Mouse (Mus musculus) mature B cell (primary cell): ENCODE results near the gene Slc2a9.

ENCODE experiments used
- in situ Hi-C: fragments of 300-500 bp; cut with MboI; formaldehyde crosslinking; loops from 2 replicates; pipeline ENCODE4 v1.14.3; 2019

Slc2a9 gene

DNA sequence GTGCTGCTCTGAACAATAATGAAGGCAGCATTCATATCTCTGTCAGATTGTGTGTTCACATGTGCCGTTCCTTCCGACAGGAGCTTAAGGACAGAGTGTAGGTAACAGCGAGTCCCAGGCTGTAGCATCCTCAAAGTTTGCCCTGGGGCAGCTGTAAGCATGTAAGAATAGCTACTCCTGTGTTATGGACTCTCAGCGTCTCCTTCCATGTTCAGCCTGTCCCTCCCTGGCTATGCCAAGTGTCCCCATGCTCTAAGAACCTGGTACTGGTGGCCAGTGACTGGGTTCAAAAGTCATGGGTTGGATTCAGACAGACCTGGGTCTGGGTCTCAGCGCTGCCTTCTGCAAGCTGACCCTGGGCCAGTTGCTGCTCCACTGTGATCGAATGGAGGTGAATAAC, 32.1 kb downstream of the Slc2a9 start:
- in situ Hi-C loops, result no loop called here

DNA sequence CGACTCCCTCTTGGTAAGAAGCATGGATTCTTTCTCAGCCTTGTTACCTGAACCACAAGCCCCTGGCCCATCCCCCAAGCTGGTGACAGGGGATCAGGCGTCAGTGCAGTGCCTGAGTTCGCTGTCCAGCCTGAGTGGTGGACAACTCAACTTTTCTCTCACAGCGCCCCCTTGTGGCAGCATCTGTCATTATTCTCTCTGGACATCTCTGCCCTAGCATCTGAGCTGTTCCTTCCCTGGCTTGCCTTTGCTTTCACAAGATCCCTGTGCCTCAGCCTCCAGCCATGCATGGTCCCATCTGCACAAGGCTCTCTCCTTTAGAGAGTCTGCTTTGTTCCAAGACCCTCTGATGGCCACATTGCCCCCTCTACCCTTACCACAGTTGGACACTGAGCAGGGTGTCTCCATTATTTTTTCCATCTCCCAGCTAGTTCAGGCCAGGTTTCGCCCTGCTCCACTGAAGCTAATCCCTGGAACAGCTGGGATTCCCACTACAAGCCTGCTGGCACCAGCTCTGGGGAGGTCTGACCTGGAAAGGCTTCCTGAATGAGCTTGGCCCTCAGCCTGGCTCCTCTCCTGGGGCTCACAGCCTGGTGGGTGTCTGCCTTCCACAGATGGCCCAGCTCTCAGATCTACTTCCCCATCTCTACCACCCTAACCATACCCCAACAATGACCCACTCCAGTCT, 32.9 kb downstream of the Slc2a9 start:
- in situ Hi-C loops, result no loop called here

DNA sequence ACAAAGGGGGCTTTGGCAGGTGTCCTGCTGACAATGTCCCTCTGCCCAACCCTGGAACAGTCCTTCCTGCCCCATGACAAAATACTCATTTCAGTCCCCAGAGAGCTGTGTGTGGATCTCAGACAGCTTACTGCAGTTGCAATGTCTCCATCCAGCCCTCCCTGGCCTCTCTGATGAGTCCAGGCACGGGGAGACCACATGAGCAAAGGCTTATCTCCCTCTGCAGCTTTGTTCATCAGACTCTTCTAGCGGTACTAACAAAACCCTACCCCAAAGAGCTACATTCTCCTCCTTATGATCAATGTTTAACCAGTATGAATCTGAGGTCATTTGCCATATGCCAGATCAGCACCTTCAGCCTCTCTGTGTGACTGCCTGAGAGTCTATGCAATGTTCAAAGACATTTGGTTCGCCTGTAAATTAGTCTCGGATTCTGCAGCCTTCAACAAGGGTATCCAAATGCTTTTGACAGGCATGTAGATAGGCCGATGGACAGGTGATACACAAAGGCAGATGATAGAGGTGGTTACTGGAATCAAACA, 36.3 kb downstream of the Slc2a9 start:
- in situ Hi-C loops, result no loop called here

DNA sequence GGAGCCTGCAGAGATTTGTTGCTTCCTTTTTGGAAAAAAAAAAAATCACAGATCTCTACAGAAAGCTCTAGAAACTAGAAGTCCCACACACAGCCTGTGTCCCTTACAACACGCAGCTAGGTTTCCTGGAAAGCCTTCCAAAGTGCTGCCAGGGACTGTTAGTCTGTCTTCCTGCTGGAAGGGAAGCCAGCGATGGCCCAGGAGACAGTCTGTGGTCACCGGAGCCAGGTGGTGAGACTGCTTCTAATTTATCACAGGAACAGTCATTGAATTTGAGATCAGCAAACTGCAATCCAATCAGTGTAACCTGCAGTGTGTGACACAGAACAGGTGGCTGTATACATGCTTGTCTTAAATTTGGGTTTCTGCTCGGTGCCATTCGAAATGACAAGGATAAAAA, 41.7 kb downstream of the Slc2a9 start:
- in situ Hi-C loops, result no loop called here

DNA sequence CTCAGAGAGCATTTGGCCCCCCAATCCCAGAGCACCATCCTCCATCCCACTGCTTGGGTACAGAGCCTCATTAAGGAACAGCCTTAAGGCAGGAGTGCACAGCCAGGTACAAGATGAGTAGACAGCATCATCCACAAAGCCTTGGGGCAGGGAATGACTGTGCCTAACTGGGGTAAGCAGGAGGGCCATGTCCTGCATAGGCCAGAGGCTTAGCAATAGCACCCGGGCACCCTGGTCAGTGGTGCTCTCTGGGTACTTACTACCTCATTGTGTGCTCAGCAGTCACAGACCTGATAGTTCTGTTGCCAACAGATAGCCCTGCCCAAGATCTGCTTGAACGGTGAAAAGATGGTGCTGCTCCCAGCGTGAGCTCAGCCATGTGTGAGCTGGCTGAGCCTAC, 52.0 kb downstream of the Slc2a9 start:
- in situ Hi-C loops, result no loop called here

DNA sequence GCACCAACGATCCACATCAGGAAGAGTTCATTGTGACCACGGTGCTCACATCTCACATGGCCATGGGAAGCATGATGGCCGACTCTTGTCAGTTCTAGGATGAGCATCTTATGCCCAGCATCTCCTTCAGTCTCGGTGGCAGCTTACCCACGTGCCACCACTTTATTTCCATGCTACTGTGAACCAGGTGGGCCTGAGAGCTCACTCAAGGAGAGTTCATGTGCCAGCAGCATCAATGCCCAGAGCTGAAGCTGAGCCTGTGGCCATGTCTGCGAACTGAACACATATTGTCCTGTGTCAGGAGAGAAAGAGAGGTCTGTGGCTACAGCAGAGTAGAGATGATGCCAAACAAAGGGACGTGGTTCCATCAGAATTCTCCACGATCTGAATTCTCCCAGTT, 53.3 kb downstream of the Slc2a9 start:
- in situ Hi-C loops, result no loop called here

DNA sequence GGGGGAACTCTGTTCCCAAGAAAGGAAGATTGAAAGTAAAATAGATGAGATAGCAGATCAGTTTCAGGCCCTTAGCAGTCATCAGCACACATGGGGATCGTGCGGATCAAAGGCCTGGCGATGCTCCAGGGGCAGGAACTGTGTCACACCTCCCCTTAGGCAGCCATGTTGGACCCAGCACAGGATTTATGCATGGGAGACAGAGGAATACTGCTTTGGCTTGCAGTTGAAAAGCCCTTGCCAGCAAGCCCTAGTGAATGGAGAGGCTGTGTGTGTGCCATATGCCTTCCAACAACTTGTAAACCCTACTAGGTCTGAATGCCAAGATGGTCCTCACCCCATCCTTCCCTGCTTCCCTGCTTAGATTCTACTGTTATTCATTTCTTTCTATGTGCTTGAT, 54.8 kb downstream of the Slc2a9 start:
- in situ Hi-C loops, result no loop called here

DNA sequence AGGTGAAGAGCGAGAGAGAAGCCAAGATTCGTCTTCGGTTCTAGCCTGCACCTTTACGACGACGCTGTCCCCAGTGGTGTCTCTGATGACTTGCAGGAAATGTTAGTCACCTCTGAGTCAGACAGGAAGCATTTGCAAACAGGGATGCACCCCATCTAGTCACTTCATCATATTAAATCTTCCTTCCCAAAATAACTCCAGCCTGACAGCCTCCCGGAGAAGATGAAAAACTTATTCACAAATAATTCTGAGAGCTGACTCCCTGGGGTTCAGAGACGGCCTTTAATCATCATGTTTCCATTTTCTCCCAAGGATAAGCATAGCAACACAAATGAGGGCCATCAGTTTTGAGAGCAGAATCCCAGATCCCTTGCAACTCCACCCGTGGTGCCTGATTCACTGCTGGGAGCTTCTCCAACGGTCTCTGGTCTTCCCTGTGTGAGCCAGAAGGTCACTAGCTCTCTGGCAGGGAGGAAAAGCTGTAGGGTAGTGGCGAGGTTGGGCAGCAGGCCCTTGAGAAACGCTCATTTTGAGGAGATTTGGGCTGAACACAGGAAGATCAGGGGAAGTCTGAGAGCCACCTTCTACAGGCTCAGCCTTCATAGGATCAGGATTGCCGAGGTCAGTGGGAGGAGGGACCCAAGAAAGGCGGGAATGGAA, 56.5 kb downstream of the Slc2a9 start:
- in situ Hi-C loops, result no loop called here

DNA sequence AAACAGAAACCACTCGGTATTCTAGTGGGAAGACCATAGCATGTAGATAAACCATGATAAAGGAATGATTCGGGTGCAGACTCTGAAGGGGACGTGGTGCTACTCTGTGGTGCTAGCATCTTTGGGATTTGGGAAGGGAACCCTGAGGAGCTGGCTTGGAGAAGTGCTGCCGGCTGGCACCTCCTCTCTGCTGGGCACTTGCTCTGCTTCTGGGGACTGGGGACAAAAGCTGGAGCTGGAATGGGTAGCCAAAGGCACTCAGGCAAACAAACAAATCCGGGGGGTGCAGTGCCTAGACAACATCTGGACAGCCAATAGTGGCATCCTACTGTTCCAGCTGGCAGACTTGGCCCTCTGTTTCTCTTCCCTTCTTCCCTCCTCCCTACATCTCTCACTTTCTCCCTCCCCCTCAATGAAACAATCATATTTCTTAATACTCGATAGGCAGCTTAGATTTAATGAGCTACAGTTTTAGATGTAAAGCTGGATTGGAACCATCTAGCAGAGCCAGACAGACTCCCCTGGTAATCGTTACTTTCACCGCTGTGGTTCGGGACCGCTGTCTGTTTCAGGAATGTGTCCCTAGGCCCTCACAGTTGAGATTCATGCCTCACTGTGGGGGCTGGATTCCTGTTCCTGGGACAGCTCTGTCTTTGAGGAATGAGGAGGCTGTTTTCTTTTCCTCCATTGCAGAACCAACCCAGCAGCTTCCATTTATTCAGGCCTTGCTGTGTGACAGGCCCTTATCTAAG, 61.7 kb downstream of the Slc2a9 start:
- in situ Hi-C loops, result no loop called here

DNA sequence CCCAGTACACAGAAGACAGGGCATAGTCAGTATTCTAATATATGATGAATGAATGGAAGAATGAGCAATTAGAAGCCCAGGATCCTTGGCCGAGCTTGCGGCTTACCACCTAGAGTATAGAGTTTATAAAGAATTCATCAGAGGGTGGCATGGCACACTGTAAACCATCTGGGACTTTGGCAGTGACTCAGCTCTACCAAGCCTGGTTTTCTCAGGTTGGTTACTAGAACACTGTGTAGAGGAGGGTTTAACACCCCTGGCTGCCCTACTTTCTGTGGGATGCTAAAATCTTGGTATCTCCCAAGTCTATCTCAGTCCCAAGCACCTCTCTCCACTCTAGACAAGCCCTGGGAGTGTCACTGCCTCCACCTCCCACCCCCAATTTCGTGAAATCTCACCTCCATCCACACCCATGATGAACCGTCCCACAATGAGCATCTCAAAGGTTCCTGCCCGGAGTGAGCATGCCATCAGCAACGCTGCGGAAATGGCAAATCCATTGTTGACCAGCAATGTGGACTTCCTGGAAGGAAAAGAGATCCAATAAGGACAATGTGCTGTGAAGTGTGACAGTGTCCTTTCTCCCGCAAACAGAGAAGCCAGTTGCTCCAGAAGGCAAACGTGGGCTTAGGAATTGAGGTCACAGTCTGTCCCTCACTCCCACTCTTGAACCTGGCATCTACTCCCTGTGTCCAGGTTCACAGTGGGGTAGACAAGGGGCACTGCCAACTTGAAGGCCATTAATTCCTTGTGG, 62.5 kb downstream of the Slc2a9 start:
- in situ Hi-C loops, result no loop called here

DNA sequence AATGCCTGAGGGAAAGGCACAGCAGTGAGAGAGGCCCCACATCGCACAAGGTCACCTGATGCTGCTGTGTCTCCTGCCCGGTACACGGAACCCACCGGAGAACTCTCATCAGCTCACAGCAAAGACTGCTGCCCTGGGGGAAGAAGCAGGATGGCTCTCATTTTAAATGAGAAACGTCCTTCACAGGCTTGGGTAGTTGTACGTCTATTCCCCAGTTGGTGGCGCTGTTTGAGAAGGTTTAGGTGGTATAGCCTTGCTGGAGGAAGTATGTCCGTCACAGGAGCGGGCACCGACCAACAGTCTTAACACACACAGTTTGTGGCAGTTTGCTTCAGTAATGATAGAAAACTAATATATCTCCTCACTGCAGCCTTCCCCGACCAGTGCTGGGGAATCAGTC, 66.3 kb downstream of the Slc2a9 start:
- in situ Hi-C loops, result no loop called here

DNA sequence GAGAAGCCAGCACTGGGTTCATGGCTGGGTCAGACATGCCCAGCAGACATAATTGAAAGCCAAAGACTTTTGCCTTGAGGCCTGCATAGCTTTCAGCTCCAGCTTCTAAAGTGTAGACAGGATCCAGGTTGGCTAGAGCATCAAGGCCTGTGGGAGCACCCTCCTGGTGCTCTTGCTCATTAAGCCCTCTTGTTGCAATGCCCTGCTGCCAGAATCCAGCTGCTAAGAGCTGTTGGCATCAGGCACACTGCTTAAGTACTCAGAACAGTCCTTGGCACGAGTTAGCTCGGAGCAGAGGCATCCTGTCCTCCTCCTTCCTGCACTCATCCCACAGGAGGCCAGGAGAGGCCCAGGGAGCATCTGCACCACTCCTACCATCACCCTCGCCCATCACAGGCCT, 68.1 kb downstream of the Slc2a9 start:
- in situ Hi-C loops, result no loop called here

DNA sequence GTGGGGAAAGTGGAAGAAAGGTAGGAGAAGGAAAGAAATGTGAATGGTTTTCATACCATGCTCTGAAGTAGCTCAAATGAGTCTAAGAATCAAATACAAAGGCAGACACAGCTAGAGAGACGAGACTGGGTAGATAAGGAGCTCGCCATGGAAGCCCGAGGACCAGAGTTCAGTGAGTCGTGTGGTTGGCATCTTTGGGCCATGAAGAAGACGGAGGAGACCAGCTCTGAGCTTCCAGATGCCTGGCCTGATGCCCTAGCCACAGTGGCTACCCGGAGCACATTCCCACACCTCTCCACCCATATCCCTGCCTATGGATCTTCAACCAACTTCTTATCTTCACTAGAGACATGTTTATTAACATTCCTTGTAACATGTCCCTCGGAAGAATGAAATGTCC, 71.7 kb downstream of the Slc2a9 start:
- in situ Hi-C loops, result no loop called here

DNA sequence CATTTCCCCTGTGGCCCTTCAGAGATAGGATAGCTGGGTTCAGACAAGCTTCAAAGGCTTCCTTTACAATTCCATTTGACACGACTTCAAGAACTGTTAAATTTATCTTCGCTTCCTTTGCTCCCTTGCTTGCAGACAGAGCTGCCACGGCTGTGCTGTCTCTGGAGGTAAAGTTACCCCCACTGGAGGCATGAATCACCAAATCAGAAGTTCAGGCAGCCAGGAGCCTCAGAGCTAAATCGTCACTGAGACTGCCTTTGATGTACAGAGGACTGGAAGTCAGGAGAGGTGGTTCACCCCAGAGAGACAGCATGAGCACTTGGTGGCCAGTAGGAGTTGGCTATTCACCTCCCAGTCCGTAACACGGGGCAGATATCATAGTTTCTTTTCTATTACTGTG, 73.8 kb downstream of the Slc2a9 start:
- in situ Hi-C loops, result no loop called here

DNA sequence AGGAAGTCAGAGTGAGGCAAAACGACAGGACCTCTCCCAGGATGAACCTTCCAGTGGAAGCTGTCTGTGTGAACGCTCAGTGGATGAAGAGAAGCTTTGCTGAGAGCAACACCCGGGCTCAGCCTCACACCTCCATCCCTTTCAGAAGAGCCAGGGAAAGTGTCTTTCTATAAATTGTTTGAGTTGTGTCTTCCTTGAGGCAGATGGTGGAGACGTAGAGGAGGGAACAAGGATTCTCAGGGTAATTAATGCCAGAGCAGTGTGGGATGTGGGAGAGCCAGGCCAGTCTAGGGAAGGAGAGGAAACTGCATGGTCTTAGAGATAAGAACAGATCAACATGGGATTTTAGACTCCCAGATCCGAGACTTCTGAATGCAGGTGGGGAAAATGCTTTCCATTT, 75.2 kb downstream of the Slc2a9 start:
- in situ Hi-C loops, result no loop called here

DNA sequence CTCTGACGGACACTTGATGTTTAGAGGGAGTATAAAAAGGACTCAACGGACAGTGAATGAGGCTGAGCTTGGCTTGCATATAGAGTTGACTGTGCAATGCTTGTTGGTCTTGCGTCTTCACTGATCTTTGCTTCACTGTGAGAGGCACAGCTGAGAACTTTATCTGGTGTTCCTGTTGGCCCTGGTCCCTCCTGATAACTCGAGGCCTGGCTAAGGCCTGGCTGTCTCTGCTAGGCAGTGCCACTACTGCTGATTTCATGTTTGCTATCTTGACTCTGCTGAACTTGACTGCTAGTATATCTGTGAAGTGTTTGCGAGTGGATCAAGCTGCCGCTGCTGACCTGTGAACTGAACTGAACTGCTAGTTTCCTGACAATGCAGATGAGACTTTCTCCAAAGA, 77.4 kb downstream of the Slc2a9 start:
- in situ Hi-C loops, result no loop called here

DNA sequence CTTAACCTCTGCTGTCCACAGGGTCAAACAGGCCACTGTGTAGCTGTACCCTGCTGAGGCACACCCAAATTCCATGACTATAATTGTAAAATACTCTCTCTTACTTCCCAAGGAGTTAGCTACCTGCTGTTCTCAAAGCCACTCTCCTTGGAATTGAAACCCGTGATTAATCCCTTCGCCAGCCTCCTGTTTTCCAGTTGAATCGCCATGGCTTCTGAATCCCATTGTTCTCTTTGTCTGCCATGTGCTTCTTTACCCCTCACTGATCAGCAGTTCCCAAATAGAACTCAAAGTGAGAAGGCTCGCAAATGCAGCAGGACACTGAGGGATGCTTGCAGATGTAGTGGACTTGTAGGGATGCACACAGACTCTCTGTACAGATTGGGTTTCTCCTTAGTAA, 80.5 kb downstream of the Slc2a9 start:
- in situ Hi-C loops, result no loop called here

DNA sequence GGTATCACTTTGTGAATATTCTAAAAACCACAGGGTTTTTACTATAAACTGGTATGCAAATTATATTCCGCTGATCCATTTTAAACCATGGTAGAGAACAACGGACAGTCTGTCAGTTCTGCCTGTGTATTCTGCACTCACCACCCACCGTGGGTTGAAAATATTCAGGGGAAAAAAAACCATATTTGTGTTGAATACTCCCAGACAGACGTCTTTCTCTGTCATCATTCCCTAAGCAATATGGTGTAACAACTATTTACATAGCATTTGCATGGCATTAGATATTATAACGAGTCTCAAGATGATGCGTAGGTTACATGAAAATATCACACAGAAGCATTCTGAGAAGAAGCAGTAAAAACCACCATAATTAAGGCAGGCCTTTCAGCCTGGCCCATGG, 84.1 kb downstream of the Slc2a9 start:
- in situ Hi-C loops, result no loop called here

DNA sequence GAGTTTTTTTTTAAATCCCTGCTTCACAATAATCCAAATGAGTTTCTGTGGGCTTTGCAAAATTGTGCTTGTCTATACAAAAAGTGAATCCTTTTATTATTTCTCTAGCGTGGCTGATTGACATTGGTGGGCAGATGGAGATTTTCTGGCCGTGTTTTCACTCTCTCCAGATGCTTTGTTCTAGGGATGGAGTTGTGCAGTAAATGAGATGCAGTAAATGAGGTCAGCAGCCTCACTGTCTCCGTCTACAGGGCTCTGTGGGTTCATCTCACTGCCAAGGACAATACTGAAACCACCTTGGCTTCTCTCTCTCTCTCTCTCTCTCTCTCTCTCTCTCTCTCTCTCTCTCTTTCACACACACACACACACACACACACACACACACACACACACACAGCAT, 99.3 kb downstream of the Slc2a9 start:
- in situ Hi-C loops, result no loop called here

DNA sequence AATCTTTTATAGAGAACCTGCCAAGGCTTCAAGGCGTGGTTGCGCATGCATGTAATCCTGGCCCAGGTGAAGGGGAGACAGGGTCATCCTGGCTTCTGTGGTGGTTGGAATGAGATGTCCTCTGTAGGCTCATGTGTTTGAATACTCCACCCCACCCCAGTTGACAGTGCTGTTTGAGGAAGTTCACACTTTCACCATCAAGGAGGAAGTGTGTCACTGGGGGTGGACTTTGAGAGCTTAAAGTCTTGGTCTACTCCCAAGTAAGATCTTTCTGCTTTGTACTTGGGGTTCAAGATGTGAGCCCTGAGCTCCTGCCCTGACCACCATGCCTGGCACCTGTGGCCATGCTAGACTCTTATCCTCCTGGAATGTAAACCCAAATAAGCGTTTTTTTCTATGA, 100.7 kb downstream of the Slc2a9 start:
- in situ Hi-C loops, result no loop called here

DNA sequence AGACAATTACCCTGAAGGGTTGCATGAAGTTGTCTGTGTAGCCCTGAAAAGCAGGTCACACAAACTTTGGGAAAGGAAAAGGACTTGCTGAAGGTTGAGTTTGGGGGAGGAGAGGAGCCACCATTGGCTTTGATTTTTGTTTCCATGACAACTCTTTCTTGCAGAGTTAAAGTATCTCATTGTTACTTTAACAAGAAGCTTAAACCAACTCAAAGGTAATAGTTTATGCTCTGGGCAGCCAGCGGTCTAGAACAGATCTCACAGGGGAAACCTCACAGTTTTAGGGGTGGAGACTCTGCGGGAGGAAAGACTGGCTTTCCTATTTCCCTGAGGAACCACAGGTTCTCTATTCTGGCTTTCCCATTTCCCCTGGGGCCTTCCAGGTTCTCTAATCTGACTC, 114.1 kb downstream of the Slc2a9 start:
- in situ Hi-C loops, result no loop called here

DNA sequence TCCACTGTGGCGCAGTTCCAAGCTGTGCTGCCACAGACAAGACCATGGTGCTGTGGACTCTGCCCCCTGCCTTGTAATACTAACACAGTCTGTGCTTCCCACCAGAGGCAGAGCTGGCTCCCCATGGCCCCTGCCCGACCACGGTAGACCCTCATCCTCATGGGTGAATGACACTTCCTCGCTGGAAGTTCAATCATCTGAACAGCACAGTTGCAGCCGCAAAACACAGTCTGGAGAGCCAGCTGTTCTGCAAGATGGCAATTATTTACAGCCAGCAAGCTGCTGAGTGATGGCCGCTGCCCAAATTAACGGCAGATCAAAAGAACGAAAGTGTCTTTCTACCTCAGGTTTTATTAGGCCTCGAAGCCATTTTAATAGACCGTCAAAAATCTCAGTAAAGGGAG, 114.5 kb downstream of the Slc2a9 start:
- in situ Hi-C loops, result no loop called here
